Mouse (Mus musculus): Measurements from ENCODE around the gene Rmi2.

GRCm38 (mm10) chr16:10788271-10788670, 46.6 kb upstream of the Rmi2 start, which contains the start of gene Tnp2:
- TF ChIP-seq CTCF (IDR thresholded peaks at IDR 0.05; ENCODE audit: control insufficient read depth, insufficient read depth, low read length): no peak
- TF ChIP-seq POLR2A (IDR thresholded peaks at IDR 0.05; ENCODE audit: borderline replicate concordance, control insufficient read depth, low read depth, low read length): no peak
